Mouse (Mus musculus) intestine, embryonic 14.5 days (tissue): ENCODE measurements around the gene Fgfr2. TPM values are rescaled to one million over a fixed set of nuclear protein-coding genes. Genes with fewer than 3 reads are reported as not detected.

Experiments used
- ATAC-seq: fragments of 200-750 bp; cut with Nextera tagmentation; replicated peaks from 2 replicates; pipeline ENCODE4 v1.8.0; 2017; ENCODE audit warnings: low read depth, moderate number of reproducible peaks, moderate TSS enrichment, moderate library complexity; ENCODE audit not compliant: low FRiP score, low TSS enrichment
- DNase-seq: peaks from one replicate; pipeline ENCODE4 v3.0.0-alpha.2; 2018; ENCODE audit warnings: low spot score
- H3K27ac ChIP-seq: fragments of 300-500 bp; sonication (generic); 2 replicates; pipeline ENCODE4 v1.5.1; 2014; ENCODE audit warnings: low read depth, mild to moderate bottlenecking, control low read depth
- H3K27me3 ChIP-seq: fragments of 300-500 bp; sonication (generic); replicated peaks from 2 replicates; pipeline ENCODE4 v1.6.1; 2014; ENCODE audit warnings: low read length, control low read depth; ENCODE audit not compliant: control insufficient read depth, insufficient read depth
- H3K36me3 ChIP-seq: fragments of 300-500 bp; sonication (generic); 2 replicates; pipeline ENCODE4 v1.6.1; 2014; ENCODE audit warnings: low read length, control low read depth; ENCODE audit not compliant: control insufficient read depth, insufficient read depth
- H3K4me1 ChIP-seq: fragments of 300-500 bp; sonication (generic); replicated peaks from 2 replicates; pipeline ENCODE4 v1.6.1; 2014; ENCODE audit warnings: low read length, control low read depth, mixed read lengths; ENCODE audit not compliant: control insufficient read depth, insufficient read depth
- H3K4me2 ChIP-seq: fragments of 300-500 bp; sonication (generic); 2 replicates; pipeline ENCODE4 v1.6.1; 2014; ENCODE audit warnings: low read length
- H3K4me3 ChIP-seq: fragments of 300-500 bp; sonication (generic); 2 replicates; pipeline ENCODE4 v1.5.1; 2014; ENCODE audit warnings: low read depth, low read length, control low read depth, mixed read lengths
- H3K9ac ChIP-seq: fragments of 300-500 bp; sonication (generic); 2 replicates; pipeline ENCODE4 v1.6.1; 2014; ENCODE audit warnings: mild to moderate bottlenecking, low read length
- H3K9me3 ChIP-seq: fragments of 300-500 bp; sonication (generic); 2 replicates; pipeline ENCODE4 v1.6.1; 2016; ENCODE audit warnings: low read length, control low read depth; ENCODE audit not compliant: control insufficient read depth
- WGBS: fragments of 180-500 bp; shearing (Covaris S2); extraction: QIAGEN DNeasy Blood & Tissue Kit; methylation state at CpG from one replicate; pipeline ENCODE4 v1.1.7; 2014; 5-methylcytosine and 5-hydroxymethylcytosine counted together
- polyA plus RNA-seq: library from polyadenylated mRNA; unstranded; fragments of >200 nt; fragmentation: Nextera tagmentation; extraction: Ambion mirVana; gene quantifications from 2 replicates; pipeline ENCODE4 v1.2.1, GENCODE M21; 2014

The Fgfr2 gene
- polyA plus RNA-seq, 1 experiment from 2014 or later, result 105 TPM

GRCm38 (mm10) chr7:130262528-130263232, 2860.5 kb downstream of the Fgfr2 start:
- WGBS, result 19% methylated on average over 17 of the region's 17 CpGs
- H3K9me3 ChIP-seq, result no peaks in the 10 kb centered on the region
- peak overlapping the region; percentile 92; the same call in 1 of the 2 replicates for H3K27ac ChIP-seq
- H3K27me3 ChIP-seq, result no peaks in the 10 kb centered on the region
- no peak for ATAC-seq
- peak overlapping the region; percentile 94 for H3K4me3 ChIP-seq
- peak overlapping the region; percentile 79 for H3K4me2 ChIP-seq
- no peak for DNase-seq
- peaks cover 21% of the 10 kb centered on the region for H3K36me3 ChIP-seq
- peak overlapping the region; percentile 86 for H3K9ac ChIP-seq
- H3K4me1 ChIP-seq, result peaks cover 43% of the 10 kb centered on the region

GRCm38 (mm10) chr7:130261684-130262527, 2861.2 kb downstream of the Fgfr2 start:
- WGBS, result 32% methylated on average over 17 of the region's 17 CpGs
- H3K27me3 ChIP-seq, result no peaks in the 10 kb centered on the region
- H3K36me3 ChIP-seq, result peaks cover 21% of the 10 kb centered on the region
- peaks cover 49% of the 10 kb centered on the region for H3K4me1 ChIP-seq
- peak overlapping the region; percentile 94 for H3K4me3 ChIP-seq
- H3K9me3 ChIP-seq, result no peaks in the 10 kb centered on the region
- peak overlapping the region; percentile 79 for H3K4me2 ChIP-seq
- peak overlapping the region; percentile 86 for H3K9ac ChIP-seq
- peak overlapping the region; percentile 39; the same call in 1 of the 2 replicates for H3K27ac ChIP-seq
- DNase-seq, result no peak
- no peak for ATAC-seq

DNA sequence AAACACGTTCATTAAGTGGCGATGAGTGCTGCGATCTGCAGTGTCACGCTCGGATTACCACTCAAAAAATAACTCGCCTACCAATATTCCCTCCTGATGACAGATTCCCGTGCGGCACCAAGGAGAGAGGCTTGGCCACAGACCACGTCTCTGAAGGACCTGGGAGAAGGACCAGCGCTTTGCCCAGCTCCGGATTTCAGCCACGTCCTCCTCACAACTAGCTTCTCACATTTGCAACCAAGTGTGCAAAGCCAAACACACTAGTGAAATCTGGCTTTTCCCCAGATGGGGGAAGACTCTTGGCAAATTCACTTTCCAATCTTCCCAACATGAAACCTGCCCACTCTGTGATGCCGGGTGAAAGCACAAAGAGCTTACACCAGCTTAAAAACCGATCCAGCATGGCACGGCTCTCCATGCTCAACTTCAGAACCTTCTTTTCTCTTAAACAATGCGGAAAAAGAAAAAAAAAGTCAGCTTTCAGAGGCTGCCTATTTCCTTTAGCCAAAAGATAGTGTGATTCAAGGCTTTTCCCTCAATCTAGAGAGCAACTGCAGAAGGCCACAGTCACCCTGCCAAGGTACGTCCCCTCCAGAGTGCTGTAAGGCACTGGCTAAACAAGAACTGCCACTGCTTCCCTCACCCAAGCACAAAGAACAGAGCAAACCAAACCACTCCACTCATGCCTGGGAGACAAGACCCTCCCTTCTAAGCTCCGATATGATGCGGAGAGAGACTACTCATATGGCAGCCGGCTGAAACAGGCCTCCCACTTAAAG, 2862.1 kb downstream of the Fgfr2 start:
- Histone ChIP-seq H3K9ac (peak overlapping the region; percentile 37; the same call in 1 of the 2 replicates), H3K9me3 (no peaks in the 10 kb centered on the region), H3K27ac (no peak overlapping the region), H3K4me2 (peak overlapping the region; percentile 79), H3K36me3 (peaks cover 21% of the 10 kb centered on the region), H3K27me3 (no peaks in the 10 kb centered on the region), H3K4me1 (peaks cover 54% of the 10 kb centered on the region), H3K4me3 (peak overlapping the region; percentile 94)
- ATAC-seq, result no peak
- no peak for DNase-seq
- WGBS, result 56% methylated on average over 20 of the region's 20 CpGs

DNA sequence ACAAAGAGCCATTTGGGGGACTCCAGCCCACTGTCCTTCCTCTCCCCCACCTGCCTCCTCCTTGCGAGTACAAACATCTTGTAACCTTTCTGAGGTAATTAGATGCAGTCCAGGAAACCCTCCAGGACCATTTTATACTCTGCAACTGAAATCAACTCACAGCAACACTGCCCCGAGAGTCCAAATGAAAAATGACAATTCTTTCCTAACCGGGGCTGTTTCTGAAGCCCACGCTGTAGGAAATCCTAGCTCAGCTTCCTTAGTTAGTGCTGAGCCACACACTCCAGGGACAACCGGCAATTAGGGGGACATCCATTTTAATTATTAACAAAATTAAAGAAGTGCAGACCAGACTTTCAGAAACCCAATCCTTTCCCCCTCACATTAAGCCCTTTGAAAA, 2863.1 kb downstream of the Fgfr2 start:
- Histone ChIP-seq H3K4me3 (peak overlapping the region; percentile 94), H3K36me3 (peaks cover 21% of the 10 kb centered on the region), H3K4me2 (peak overlapping the region; percentile 79), H3K27ac (no peak overlapping the region), H3K27me3 (no peaks in the 10 kb centered on the region), H3K4me1 (peaks cover 64% of the 10 kb centered on the region), H3K9me3 (no peaks in the 10 kb centered on the region), H3K9ac (no peak overlapping the region)
- DNase-seq (no peak), ATAC-seq (no peak)
- WGBS, result 17% methylated on average over 5 of the region's 5 CpGs

GRCm38 (mm10) chr7:130258704-130259295, 2864.3 kb downstream of the Fgfr2 start:
- H3K27ac ChIP-seq, result no peak overlapping the region

GRCm38 (mm10) chr7:130257991-130258703, 2865.0 kb downstream of the Fgfr2 start:
- peak overlapping the region; percentile 79 for H3K4me2 ChIP-seq
- peak overlapping the region; percentile 6; the same call in 1 of the 2 replicates for H3K4me3 ChIP-seq
- DNase-seq (no peak), ATAC-seq (no peak)
- H3K27ac ChIP-seq, result no peak overlapping the region
- peaks cover 74% of the 10 kb centered on the region for H3K4me1 ChIP-seq
- 26% methylated on average over 8 of the region's 8 CpGs for WGBS
- no peaks in the 10 kb centered on the region for H3K27me3 ChIP-seq
- H3K36me3 ChIP-seq, result peaks cover 28% of the 10 kb centered on the region
- H3K9me3 ChIP-seq, result no peaks in the 10 kb centered on the region
- H3K9ac ChIP-seq, result no peak overlapping the region; the same call in 1 of the 2 replicates

More at GRCm38 (mm10) chr7:130258704-130259295, 2864.3 kb downstream of the Fgfr2 start:
- no peak for ATAC-seq
- H3K4me1 ChIP-seq, result peaks cover 71% of the 10 kb centered on the region
- H3K9ac ChIP-seq, result no peak overlapping the region; the same call in 1 of the 2 replicates
- H3K9me3 ChIP-seq, result no peaks in the 10 kb centered on the region
- H3K27me3 ChIP-seq, result no peaks in the 10 kb centered on the region
- DNase-seq, result no peak
- peaks cover 28% of the 10 kb centered on the region for H3K36me3 ChIP-seq
- H3K4me2 ChIP-seq, result peak overlapping the region; percentile 79
- peak overlapping the region; percentile 6 for H3K4me3 ChIP-seq
- 16% methylated on average over 9 of the region's 9 CpGs for WGBS

- peaks cover 82% of the 10 kb centered on the region for H3K4me1 ChIP-seq
- WGBS, result 49% methylated on average over 4 of the region's 4 CpGs
- peaks cover 7% of the 10 kb centered on the region; the same call in 1 of the 2 replicates for H3K36me3 ChIP-seq
- no peak overlapping the region for H3K4me3 ChIP-seq
- ATAC-seq, result no peak
- H3K27ac ChIP-seq, result no peak overlapping the region
- H3K9ac ChIP-seq, result no peak overlapping the region
- DNase-seq, result no peak
- H3K27me3 ChIP-seq, result no peaks in the 10 kb centered on the region
- no peaks in the 10 kb centered on the region for H3K9me3 ChIP-seq
- H3K4me2 ChIP-seq, result no peak overlapping the region
These were observed 2869.9 kb downstream of the Fgfr2 start for GRCm38 (mm10) chr7:130253264-130253663.
